Mouse (Mus musculus): ENCODE data around the gene 4933405O20Rik.

4933405O20Rik gene

DNA sequence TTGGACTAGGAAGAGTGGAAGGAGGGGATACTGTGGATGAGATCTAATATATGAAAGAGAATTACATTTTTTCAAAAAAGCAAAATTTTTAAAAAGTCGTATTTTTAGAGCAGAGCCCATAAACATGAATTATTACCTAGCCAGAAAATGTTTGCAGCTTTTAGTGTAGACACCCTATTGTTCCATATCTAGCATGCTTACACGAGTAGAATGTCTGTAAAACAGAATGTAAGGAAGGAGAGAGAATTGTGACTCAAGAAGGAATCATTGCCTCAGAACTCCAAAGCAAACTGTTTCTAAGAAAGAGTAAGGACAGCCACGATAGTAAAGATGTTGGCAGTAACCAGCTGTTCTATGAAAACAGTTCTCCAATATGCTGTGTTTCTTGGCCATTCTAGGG lies at the start of gene 4933405O20Rik:
Gene 4933405O20Rik (plus strand): TSS at position 301 of the 400 bp plus-strand sequence.
- DNase-seq, result no peak

GRCm38 (mm10) chr7:50549572-50549971 lies 49.4 kb upstream of the 4933405O20Rik start:
- DNase-seq, result no peak

- DNase-seq, result no peak
Measured at GRCm38 (mm10) chr7:50551426-50551825, 47.6 kb upstream of the 4933405O20Rik start.

- DNase-seq, result no peak
Measured at GRCm38 (mm10) chr7:50562708-50563107, 36.3 kb upstream of the 4933405O20Rik start.

DNA sequence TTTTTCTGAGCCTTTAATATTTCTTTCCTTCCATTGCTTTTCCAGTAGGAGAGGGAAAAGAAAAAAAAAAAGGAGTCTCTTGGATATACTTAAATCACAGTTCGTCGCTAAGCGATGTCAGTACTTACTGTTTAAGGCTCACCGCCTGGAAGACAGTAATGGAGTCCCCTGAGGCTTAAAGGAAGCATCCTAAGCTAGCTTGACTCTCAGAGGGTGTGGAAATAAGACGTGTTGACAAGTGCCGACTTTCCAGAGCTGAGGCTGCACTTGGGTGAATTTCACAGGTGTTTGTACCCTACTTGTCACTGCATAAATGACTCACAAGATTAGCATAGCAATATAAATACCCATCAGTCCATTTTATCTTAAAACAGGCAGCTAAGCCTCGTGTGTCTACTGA lies 25.1 kb upstream of the 4933405O20Rik start:
- DNase-seq, result no peak

DNA sequence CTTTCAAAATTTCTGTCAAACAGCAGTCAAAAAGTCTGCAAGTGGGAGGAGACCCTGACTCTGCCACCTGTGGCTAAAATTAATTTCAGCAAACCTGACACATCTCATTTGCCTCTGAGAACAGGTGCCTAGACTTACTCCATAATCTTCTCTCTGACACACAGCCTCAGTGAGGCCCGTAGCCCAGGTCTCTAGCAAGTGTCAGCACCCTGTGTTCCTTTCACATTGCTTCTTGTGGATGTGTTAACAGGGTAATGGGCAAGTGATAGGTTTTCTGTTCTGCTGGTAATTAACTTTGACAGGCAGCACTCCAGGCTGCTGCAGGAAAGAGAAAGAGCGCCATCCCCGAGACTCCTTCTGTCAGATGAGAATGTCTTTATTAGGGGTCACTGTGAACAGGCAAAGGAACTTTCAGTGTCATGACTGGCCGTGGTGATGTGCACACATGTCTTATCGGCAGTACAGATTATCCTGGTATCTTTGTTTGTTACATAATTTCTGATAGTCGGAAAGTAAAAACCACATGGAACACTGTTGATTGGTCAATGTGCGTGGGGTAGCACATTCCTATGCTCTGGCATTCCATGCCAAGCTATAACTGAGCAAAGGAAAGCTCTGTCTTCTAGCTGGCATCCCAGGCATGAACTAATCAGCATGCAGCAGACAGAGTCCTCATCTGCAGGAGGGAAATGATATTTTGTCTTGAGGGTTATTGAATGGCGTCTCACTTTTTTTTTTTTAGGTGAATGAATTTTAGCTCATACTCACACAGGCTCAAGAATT lies 10.2 kb upstream of the 4933405O20Rik start:
- no peak for DNase-seq

GRCm38 (mm10) chr7:50614101-50614500 lies 15.1 kb downstream of the 4933405O20Rik start:
- no peak for DNase-seq

- no peak for DNase-seq
Measured at GRCm38 (mm10) chr7:50629186-50629585, 30.2 kb downstream of the 4933405O20Rik start.

GRCm38 (mm10) chr7:50633147-50633546 lies 34.2 kb downstream of the 4933405O20Rik start:
- no peak for DNase-seq
